Mouse (Mus musculus) adrenal gland, adult 8-10 months (tissue): ENCODE results near the gene Fgf5. TPM values are rescaled to one million over a fixed set of nuclear protein-coding genes. Genes with fewer than 3 reads are reported as not detected.

Source experiments
- DNase-seq: peaks from one replicate; pipeline ENCODE4 v3.0.0; 2022
- total RNA-seq, 4 experiments: library from RNA; stranded (reverse); gene quantifications; 2 replicates each; pipeline ENCODE4 v1.2.4; 2022

The Fgf5 gene
- total RNA-seq, 4 experiments from 2014 or later = 0.17 TPM; not detected in 3

GRCm38 (mm10) chr5:98305673-98306072, 51.7 kb downstream of the Fgf5 start:
- no peak for DNase-seq

- DNase-seq = no peak
Measured at GRCm38 (mm10) chr5:98306528-98306927, 52.5 kb downstream of the Fgf5 start.

GRCm38 (mm10) chr5:98326625-98327024, 72.6 kb downstream of the Fgf5 start:
- no peak for DNase-seq

Other genes with a start within 250 kb of the Fgf5 start
- gene Antxr2, start 223.1 kb upstream of the Fgf5 start, total RNA-seq = 10 to 100 TPM; 43.8 to 52.7 (median 48.8) TPM
- gene Prdm8, start 87.0 kb upstream of the Fgf5 start, total RNA-seq = under 1 TPM in 3 of 4 experiments, not detected in 1; 0.11 to 0.15 (median 0.12) TPM
- not detected for gene Cfap299, start 75.1 kb downstream of the Fgf5 start, total RNA-seq